Mouse (Mus musculus): ENCODE data around the gene Fam19a1. TPM values are rescaled to one million over a fixed set of nuclear protein-coding genes. Genes with fewer than 3 reads are reported as not detected.

The Fam19a1 gene
- polyA plus RNA-seq, 1 experiment, result not detected

- no peaks in the 10 kb centered on the region for H3K9me3 ChIP-seq (replicated peaks; ENCODE audit: control insufficient read depth, insufficient read depth, low read length, poor library complexity, severe bottlenecking)
- H3K27ac ChIP-seq (ENCODE audit: insufficient read depth, low read length), result no peak overlapping the region
- TF ChIP-seq EP300 (IDR thresholded peaks at IDR 0.05; ENCODE audit: insufficient read depth, low read depth, low read length) (no peak), POLR2A (IDR thresholded peaks at IDR 0.05; ENCODE audit: insufficient read depth, low read length) (no peak), CTCF (IDR thresholded peaks at IDR 0.05; ENCODE audit: low read depth, low read length) (no peak)
- H3K4me3 ChIP-seq (ENCODE audit: low read depth, low read length), result no peak overlapping the region
- H3K9ac ChIP-seq (ENCODE audit: low read depth, poor library complexity, severe bottlenecking), result no peak overlapping the region
- no peaks in the 10 kb centered on the region for H3K27me3 ChIP-seq (ENCODE audit: control insufficient read depth, insufficient read depth, low read length, poor library complexity, severe bottlenecking)
- no peaks in the 10 kb centered on the region for H3K36me3 ChIP-seq (ENCODE audit: control insufficient read depth, insufficient read depth, low read length, poor library complexity, severe bottlenecking)
- no peaks in the 10 kb centered on the region for H3K4me1 ChIP-seq (ENCODE audit: control insufficient read depth, insufficient read depth, low read length)
Measured at GRCm38 (mm10) chr6:96420515-96420914, 307.6 kb downstream of the Fam19a1 start.

GRCm38 (mm10) chr6:96429390-96429789 is 316.4 kb downstream of the Fam19a1 start:
- H3K27me3 ChIP-seq (ENCODE audit: control insufficient read depth, insufficient read depth, low read length, poor library complexity, severe bottlenecking), result no peaks in the 10 kb centered on the region
- no peak overlapping the region for H3K9ac ChIP-seq (ENCODE audit: low read depth, poor library complexity, severe bottlenecking)
- no peak overlapping the region for H3K4me3 ChIP-seq (ENCODE audit: low read depth, low read length)
- TF ChIP-seq EP300 (IDR thresholded peaks at IDR 0.05; ENCODE audit: insufficient read depth, low read depth, low read length), result no peak
- no peak for TF ChIP-seq POLR2A (IDR thresholded peaks at IDR 0.05; ENCODE audit: insufficient read depth, low read length)
- no peak for TF ChIP-seq CTCF (IDR thresholded peaks at IDR 0.05; ENCODE audit: low read depth, low read length)
- H3K27ac ChIP-seq (ENCODE audit: insufficient read depth, low read length), result no peak overlapping the region
- H3K36me3 ChIP-seq (ENCODE audit: control insufficient read depth, insufficient read depth, low read length, poor library complexity, severe bottlenecking), result no peaks in the 10 kb centered on the region
- H3K9me3 ChIP-seq (replicated peaks; ENCODE audit: control insufficient read depth, insufficient read depth, low read length, poor library complexity, severe bottlenecking), result no peaks in the 10 kb centered on the region
- no peaks in the 10 kb centered on the region for H3K4me1 ChIP-seq (ENCODE audit: control insufficient read depth, insufficient read depth, low read length)

GRCm38 (mm10) chr6:96432397-96432796 is 319.4 kb downstream of the Fam19a1 start:
- Histone ChIP-seq H3K9me3 (replicated peaks; ENCODE audit: control insufficient read depth, insufficient read depth, low read length, poor library complexity, severe bottlenecking) (no peaks in the 10 kb centered on the region), H3K27ac (ENCODE audit: insufficient read depth, low read length) (no peak overlapping the region), H3K9ac (ENCODE audit: low read depth, poor library complexity, severe bottlenecking) (no peak overlapping the region), H3K4me3 (ENCODE audit: low read depth, low read length) (no peak overlapping the region), H3K4me1 (ENCODE audit: control insufficient read depth, insufficient read depth, low read length) (no peaks in the 10 kb centered on the region), H3K27me3 (ENCODE audit: control insufficient read depth, insufficient read depth, low read length, poor library complexity, severe bottlenecking) (no peaks in the 10 kb centered on the region), H3K36me3 (ENCODE audit: control insufficient read depth, insufficient read depth, low read length, poor library complexity, severe bottlenecking) (no peaks in the 10 kb centered on the region)
- TF ChIP-seq EP300 (IDR thresholded peaks at IDR 0.05; ENCODE audit: insufficient read depth, low read depth, low read length) (no peak), POLR2A (IDR thresholded peaks at IDR 0.05; ENCODE audit: insufficient read depth, low read length) (no peak), CTCF (IDR thresholded peaks at IDR 0.05; ENCODE audit: low read depth, low read length) (no peak)

GRCm38 (mm10) chr6:96433896-96434295 is 320.9 kb downstream of the Fam19a1 start:
- H3K27me3 ChIP-seq (ENCODE audit: control insufficient read depth, insufficient read depth, low read length, poor library complexity, severe bottlenecking), result no peaks in the 10 kb centered on the region
- no peak overlapping the region for H3K9ac ChIP-seq (ENCODE audit: low read depth, poor library complexity, severe bottlenecking)
- no peak overlapping the region for H3K27ac ChIP-seq (ENCODE audit: insufficient read depth, low read length)
- H3K4me3 ChIP-seq (ENCODE audit: low read depth, low read length), result no peak overlapping the region
- H3K4me1 ChIP-seq (ENCODE audit: control insufficient read depth, insufficient read depth, low read length), result no peaks in the 10 kb centered on the region
- no peaks in the 10 kb centered on the region for H3K36me3 ChIP-seq (ENCODE audit: control insufficient read depth, insufficient read depth, low read length, poor library complexity, severe bottlenecking)
- TF ChIP-seq EP300 (IDR thresholded peaks at IDR 0.05; ENCODE audit: insufficient read depth, low read depth, low read length) (no peak), POLR2A (IDR thresholded peaks at IDR 0.05; ENCODE audit: insufficient read depth, low read length) (no peak), CTCF (IDR thresholded peaks at IDR 0.05; ENCODE audit: low read depth, low read length) (no peak)
- H3K9me3 ChIP-seq (replicated peaks; ENCODE audit: control insufficient read depth, insufficient read depth, low read length, poor library complexity, severe bottlenecking), result no peaks in the 10 kb centered on the region

- no peak for TF ChIP-seq POLR2A (IDR thresholded peaks at IDR 0.05; ENCODE audit: insufficient read depth, low read length)
- no peak for TF ChIP-seq EP300 (IDR thresholded peaks at IDR 0.05; ENCODE audit: insufficient read depth, low read depth, low read length)
- TF ChIP-seq CTCF (IDR thresholded peaks at IDR 0.05; ENCODE audit: low read depth, low read length), result no peak
- Histone ChIP-seq H3K9me3 (replicated peaks; ENCODE audit: control insufficient read depth, insufficient read depth, low read length, poor library complexity, severe bottlenecking) (no peaks in the 10 kb centered on the region), H3K27me3 (ENCODE audit: control insufficient read depth, insufficient read depth, low read length, poor library complexity, severe bottlenecking) (no peaks in the 10 kb centered on the region), H3K27ac (ENCODE audit: insufficient read depth, low read length) (no peak overlapping the region), H3K36me3 (ENCODE audit: control insufficient read depth, insufficient read depth, low read length, poor library complexity, severe bottlenecking) (no peaks in the 10 kb centered on the region), H3K4me1 (ENCODE audit: control insufficient read depth, insufficient read depth, low read length) (no peaks in the 10 kb centered on the region), H3K9ac (ENCODE audit: low read depth, poor library complexity, severe bottlenecking) (no peak overlapping the region), H3K4me3 (ENCODE audit: low read depth, low read length) (no peak overlapping the region)
Measured at GRCm38 (mm10) chr6:96435545-96435944, 322.6 kb downstream of the Fam19a1 start.

GRCm38 (mm10) chr6:96437814-96438213 is 324.9 kb downstream of the Fam19a1 start:
- no peaks in the 10 kb centered on the region for H3K27me3 ChIP-seq (ENCODE audit: control insufficient read depth, insufficient read depth, low read length, poor library complexity, severe bottlenecking)
- 0 out of 2 replicates have a peak, but pooled peaks cover 2% of the 10 kb centered on the region for H3K9me3 ChIP-seq (replicated peaks; ENCODE audit: control insufficient read depth, insufficient read depth, low read length, poor library complexity, severe bottlenecking)
- no peak overlapping the region for H3K9ac ChIP-seq (ENCODE audit: low read depth, poor library complexity, severe bottlenecking)
- H3K27ac ChIP-seq (ENCODE audit: insufficient read depth, low read length), result no peak overlapping the region
- no peak overlapping the region for H3K4me3 ChIP-seq (ENCODE audit: low read depth, low read length)
- no peaks in the 10 kb centered on the region for H3K4me1 ChIP-seq (ENCODE audit: control insufficient read depth, insufficient read depth, low read length)
- H3K36me3 ChIP-seq (ENCODE audit: control insufficient read depth, insufficient read depth, low read length, poor library complexity, severe bottlenecking), result no peaks in the 10 kb centered on the region
- TF ChIP-seq EP300 (IDR thresholded peaks at IDR 0.05; ENCODE audit: insufficient read depth, low read depth, low read length), result no peak
- TF ChIP-seq POLR2A (IDR thresholded peaks at IDR 0.05; ENCODE audit: insufficient read depth, low read length), result no peak
- TF ChIP-seq CTCF (IDR thresholded peaks at IDR 0.05; ENCODE audit: low read depth, low read length), result no peak

All from ES-Bruce4 (cell line).